Mouse (Mus musculus): ENCODE results near the gene Dnajc13.

DNA sequence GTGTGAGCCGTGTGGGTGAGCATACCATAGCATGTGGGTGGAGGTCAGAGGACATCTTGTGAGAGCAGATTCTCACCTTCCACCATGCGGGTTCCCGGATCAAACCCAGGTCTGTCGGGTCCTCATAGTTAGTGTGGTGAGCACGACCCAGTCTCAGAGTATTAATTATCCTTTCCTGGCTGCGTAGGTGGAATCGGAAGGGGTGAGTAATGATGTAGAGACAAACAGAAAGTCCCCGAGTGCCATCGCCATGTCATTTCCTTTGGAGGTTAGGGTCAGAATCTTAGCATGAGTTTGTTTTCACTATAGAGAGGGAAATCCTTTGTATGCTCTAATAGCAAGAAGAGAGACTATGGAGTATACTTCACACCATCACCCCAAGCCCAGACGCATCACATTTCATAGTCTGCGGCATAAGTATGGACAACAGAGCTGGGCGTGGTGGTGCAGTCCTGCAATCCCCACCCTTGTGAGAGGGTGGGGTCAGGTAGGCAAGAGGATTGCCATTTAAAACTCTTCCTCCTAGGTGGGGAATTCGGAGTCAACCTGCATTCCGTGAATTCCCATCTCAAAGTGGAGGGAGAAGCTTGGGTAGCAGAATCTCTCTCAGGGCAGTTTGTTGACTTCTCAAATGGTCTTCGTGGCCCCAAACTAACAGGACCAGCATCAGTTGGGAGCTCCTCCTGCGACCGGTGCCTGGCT is 12.5 kb upstream of the Dnajc13 start:
- TF ChIP-seq CTCF (conservative IDR thresholded peaks at IDR 0.05; ENCODE audit: low read length), result no peak
- no peak for TF ChIP-seq NANOG (IDR thresholded peaks at IDR 0.05; ENCODE audit: borderline replicate concordance, low read length)

Measured in E14TG2a.4 (cell line).